Mouse (Mus musculus) adipocyte (in vitro differentiated cells): ENCODE measurements around the gene Mbtd1.

Experiments used
- DNase-seq: peaks from one replicate; pipeline ENCODE4 v3.0.0-alpha.2; 2016; ENCODE audit warnings: low spot score

The Mbtd1 gene

DNA sequence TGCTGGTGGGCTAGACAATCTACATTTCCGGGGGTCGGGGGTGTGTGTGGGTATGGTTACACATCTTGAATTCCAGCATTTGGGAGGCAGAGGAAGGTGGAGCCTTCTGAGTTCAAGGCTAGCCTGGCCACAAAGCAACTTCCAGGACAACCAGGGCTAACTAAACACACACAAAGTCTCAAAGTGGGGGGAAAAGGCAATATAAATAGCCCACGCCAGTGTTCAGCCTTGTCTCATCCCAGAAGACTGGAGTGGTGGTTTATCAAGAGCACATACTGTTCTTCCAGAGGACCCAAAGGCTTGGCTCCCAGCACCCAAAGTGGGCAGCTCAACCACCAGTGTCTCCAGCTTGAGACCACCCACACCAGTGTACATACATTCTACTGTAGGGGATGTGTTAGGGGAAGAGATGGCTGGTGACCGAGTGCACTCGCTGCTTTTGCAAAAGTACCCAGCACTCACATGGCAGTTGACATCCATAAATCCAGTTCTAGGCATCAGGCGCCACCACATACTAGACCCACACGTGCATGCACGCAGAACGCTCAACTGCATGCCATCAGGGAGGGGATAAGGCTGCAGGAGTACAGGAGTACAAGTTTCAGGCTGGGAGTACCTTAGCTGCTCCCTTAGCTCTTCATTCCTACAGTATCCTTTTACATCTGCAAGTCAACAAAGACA is 63.4 kb downstream of the Mbtd1 start:
- DNase-seq, result no peak

DNA sequence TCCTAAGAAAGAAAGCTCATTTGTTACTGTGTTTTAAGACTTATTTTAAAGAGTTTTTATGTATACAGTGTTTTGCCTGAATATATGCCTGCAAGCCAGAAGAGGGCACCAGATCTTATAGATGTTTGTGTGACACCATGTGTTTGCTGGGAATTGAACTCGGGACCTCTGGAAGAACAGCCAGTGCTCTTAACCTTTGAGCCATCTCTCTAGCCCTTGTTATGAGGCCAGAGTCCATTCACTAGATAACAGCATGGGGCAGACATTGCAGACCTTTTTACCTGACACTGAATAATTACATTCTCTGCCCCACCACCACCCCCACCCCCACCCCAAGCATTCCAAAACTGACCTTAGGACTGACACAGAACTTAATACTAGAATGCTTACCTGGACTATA is 64.4 kb downstream of the Mbtd1 start:
- no peak for DNase-seq

DNA sequence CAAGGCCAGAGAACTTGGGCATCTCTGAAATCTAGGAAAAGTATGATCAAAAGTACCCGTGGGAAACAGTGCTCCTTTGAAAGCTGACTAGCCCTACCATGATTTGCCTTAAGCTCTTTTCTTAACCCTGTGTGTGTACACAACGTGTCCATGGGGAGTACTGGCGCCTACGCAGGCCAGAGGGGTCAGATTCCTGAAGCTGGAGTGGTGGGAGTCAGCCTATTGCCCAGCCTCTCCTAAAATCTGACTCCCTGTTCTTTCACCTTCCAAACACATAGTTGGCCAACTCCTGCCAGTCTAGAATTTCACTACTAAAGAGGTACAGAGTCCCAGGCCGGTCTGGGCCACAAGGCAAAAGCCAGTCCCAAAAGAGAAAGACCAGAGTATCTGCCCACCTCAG is 66.7 kb downstream of the Mbtd1 start:
- DNase-seq, result no peak

DNA sequence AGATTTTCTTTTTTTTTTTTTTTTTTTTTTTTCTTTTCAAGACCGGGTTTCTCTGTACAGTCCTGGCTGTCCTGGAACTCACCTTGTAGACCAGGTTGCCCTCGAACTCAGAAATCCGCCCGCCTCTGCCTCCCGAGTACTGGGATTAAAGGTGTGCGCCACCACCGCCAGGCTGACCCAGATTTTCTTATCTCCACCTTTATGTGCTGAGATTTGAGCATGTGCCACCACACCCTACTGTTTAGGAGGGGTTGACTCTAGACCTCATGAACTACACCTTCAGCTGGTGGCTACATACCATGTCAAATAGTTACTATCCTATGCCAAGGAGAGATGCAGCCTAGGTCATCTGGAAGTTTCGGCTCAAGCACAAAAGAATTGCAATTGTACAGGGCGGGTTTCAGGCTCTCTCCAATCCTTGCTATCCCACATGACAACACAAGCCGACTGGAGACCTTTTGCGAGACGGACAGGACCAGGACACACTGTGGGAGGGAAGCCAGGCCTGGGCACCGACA is 69.1 kb downstream of the Mbtd1 start:
- no peak for DNase-seq

DNA sequence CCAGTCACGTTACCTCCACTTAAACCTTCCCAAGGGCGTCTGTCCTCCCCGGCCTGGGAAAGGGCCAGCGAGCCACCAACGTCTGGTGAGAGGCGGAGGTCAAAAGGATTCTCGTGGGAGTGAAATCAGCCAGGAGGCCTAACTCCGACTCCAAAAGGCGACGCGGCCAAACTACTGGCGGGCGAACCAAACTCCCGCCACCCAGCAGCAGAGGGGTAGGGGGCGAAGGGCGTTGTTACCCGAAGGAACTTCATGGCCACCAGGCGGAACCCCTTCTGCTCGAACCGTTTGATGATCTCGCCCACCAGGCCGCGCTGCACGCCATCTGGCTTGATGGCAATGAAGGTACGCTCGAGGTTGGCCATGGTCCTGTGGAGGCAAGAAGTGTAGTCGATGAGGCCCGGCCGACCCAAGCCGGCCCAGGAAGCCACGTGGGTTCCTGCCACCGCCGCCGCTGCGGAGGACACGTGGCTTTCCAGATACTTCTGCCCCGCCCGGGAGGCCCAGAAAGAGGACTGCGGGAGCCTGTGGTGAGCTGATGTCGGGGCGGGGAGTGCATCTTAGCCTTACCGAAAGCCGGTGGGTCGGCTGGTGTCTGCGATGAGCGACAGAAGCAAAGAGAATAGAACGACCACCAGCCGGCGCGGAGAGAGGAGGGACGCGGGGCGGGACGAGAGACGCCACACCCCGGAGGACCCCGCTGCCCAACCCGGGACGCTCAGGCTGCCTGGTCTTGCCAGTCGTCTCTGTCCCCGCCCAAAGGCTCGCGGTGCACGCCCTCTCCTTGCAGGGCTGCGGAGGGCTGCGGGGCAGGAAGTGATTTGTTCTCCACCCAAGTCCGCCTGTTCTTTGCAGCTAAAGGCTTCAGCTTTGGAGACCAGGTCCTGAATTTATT is 69.9 kb downstream of the Mbtd1 start:
- DNase-seq, result peak; percentile 86

DNA sequence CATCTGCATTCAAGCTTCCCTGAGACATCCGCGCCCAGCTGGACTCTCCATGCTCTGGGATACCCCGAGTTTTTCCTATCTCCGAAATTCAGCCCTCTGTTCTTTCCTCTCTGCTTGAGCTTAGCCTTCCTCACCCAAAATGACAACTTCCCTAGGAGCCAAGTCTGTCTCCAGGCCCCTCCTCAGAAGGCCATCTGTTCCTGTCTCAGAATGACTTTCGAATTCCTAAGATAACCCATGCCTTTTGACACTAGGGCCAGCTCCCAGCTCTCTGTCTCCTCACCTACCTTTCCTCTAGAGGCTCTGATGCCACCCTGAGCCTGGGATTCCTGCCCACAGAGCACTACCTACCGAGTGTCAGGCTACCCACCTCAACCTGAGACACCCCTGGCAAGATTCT is 70.5 kb downstream of the Mbtd1 start, which contains the start of gene Nme2:
TSS of gene Nme2 (minus strand) at position 101 of the 400 bp plus-strand sequence.
- DNase-seq, result no peak

DNA sequence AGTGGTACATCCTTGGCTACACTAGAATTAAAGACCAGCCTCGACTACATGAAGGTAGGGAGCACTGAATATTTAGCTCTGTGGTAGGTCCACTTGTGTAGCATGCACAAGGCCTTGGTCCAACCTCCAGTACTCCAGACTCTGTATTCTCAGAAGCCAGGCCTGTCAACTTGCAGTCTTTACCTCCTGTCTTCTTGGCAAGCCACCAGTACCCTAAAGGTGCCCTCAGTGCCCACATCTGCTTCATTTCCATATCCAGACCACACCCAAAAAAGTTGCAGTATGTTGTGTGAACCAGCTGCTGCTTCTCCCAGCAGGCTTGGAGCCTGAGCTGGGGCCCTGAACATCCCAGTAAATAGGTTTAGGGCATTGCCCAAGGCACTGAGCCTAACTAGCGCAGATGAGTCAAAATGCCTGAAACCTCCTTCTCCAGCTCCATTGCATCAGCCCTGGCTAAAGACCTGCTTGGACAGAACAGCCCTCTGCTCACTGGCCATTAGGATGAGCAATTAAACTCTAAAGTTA is 71.4 kb downstream of the Mbtd1 start:
- DNase-seq, result peak; percentile 37

DNA sequence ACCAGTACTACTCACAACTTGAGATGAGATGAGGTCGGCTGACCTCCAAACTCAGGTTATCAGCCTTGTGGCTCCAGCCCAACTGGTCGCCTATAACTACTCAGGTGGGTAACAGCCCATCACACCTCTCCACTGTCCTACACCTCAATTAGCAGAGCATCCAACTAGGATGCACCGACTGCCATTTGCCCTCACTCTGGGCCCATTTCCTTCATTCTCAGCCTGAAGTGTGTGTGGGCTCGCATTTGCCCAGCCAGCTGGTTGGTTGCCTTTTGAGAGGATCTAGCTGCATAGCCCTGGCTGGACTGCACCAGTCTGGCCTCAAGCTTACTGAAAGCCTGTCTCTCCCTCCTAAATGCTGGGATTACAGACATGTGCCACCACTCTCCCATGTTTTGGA is 72.1 kb downstream of the Mbtd1 start:
- no peak for DNase-seq

DNA sequence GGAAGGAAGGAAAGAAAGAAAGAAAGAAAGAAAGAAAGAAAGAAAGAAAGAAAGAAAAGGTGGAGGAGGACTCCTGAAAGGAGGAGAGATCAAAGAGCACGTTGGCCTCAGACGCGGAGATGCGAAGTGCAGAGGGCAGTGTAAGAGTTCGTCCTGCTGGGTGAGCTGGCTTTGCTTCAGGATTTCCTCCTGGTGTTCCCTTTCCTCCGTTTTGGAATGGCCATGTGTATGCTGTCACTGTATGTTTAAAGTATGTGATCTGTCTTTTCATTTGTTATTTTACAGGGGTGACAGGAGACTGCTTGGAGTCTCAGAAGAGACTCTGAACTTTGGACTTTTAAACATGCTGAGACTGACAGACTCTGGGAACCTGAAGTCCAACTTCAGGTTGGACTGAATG is 75.8 kb downstream of the Mbtd1 start:
- DNase-seq, result no peak

DNA sequence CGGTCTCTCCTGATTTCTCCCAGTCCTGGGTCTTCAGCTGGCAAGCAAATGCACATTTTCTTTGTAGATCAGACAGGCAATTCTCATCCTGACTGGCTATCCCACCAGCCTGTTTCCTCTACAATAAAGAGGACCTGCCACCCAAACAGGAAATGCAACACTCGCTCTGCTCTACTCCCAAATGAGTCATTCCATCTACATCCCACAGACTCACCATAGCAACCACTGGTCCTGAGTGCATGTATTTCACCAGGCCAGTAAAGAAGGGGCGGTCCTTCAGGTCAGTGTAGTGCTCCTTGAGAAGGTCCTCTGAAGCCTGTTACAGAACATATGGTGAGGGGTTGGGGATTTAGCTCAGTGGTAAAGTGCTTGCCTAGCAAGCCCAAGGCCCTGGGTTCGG is 77.4 kb downstream of the Mbtd1 start:
- DNase-seq, result no peak

DNA sequence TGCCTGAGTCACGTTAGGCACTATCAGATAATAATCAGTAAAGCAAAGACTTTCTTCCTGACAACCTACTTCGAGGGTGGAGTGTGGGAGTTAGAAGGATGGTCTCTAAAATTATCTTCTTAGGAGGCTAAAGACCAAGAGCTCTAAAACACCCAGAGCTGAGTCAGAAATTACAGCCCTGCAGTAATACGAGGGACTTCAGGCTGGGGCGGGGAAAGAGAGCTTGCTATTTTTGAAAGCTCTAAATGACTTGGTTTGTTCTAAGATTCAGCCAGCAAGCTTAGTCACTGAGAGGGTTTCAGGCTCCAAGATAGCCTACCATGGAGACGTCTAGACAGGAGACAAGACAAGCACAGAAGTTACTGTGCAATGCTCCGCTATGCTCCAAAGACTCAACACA is 79.7 kb downstream of the Mbtd1 start:
- no peak for DNase-seq

DNA sequence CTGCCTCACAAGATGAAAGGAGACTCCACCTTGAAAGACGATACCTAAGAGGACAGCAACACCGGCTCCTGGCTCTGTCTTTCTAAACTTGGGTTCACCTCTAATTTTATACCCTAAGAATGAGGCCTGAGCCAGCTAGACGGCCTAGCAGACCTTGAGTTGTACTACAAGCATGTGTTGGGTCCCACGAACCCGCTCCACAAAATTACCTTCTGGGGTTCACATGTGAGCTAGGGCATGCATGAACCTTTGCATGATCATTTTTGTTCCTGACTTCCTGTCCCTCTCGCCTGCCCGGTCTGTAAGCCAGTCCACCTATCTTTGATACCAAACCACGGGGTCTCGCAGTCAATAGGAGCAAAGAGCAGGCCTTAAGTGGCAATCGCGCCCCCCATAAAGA is 81.7 kb downstream of the Mbtd1 start:
- DNase-seq, result no peak

DNA sequence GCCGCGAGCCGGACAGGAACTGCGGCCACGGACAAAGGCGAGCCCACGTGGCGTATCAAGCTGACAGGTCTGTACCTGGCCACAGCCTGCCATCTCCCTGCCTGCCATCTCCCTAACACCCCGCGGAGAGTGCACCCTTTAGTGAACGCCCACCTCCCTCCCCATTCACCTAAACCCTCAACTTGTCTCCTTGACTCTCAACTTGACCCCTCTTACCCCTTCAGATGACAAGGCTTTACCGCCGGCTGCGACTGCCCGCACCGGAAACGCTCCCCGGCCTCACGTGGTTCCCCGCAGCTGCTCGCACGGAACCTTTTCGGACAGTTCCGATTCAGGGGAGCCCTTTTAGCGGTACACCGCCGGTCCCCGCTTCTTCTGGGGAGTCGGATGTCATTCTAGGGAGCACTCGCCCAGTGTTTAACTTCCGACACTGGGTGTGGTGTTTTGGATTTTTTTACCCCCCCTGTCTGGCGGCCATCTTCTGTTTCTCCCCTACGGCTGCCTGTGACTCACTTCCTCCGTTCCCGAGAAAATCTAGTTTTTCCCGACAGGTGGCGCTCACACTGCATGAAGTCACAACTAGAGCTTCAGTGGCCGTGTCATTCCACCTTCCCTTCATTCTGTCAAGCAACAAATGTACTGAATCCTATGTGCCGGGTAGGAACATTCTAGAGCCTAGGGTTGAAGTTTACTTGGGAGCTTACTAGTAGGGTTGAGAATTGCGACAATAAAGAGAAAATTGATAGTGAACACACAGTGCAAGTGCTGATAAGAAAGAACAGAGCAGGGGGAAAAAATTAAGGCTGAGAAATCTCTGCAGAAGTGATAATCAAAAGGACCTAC is 82.6 kb downstream of the Mbtd1 start, which contains the start of the genes Gm20390 and Nme1:
TSS of gene Gm20390 (minus strand) at position 289 of the 843 bp plus-strand sequence.
TSS of gene Nme1 (minus strand) at position 517 of the 843 bp plus-strand sequence.
- DNase-seq, result peak; percentile 98

DNA sequence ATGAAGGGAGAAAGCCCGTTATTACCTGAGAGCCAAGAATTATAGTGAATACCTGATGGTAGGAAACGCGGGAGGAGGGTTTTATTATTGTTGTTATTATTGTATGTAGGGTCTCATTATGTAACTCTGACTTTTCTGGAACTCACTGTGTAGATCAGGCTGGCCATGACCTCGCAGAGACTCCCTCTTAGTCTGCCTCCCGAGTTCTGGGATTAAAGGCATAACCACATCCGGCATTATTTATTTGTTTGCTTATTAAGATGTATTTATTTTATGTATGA is 83.1 kb downstream of the Mbtd1 start:
- DNase-seq, result no peak

DNA sequence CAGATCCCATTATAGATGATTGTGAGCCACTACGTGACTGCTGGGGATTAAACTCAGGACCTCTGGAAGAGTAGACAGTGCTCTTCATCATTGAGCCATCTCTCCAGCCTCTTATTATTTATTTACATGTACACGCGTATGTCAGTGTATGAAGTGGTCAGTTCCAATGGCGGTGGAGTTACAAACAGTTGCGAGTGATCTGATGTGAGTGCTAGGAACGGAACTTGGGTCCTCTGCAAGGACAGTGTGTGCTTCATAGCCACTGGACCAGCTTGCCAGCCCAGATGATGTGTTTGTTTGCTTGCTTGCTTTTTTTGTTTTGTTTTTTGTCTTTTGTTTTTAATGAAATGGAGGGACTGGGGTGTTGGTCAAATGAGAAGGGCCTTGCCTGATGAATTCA is 83.5 kb downstream of the Mbtd1 start:
- DNase-seq, result no peak

DNA sequence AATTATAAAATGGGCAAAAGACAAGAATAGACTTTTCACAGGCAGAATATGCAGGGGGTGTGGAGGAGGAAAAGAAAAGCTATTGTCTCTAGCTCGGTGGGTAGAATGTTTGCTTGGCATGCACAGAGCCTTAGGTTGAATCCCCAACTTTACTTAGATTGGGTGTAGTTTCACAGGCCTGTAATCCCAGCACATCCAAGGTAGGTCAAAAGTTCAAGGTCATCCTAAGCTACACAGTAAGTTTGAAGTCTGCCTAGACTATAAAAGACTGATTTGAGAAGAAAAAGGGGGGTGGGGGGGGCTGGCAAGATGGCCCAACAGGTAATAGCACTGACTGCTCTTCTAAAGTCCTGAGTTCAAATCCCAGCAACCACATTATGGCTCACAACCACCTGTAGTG is 84.1 kb downstream of the Mbtd1 start:
- no peak for DNase-seq

DNA sequence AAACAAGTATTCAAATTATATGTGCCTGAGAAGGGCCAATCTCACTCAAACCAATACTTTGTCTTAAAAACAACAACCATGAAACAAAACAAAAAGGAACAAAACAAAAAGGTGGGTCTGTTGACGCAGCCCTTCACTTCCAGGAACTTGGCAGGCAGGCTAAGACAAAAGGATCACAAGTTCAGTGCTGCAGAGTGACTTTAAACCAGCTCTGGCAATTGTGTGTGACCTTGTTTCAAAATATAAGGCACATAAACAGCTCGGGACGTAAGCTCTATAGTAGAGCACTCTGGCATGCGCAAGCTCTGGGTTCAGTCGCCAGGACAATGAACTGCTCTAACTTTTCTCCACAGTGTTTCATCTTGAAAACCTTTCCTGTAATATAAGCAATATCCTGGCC is 87.3 kb downstream of the Mbtd1 start:
- no peak for DNase-seq

DNA sequence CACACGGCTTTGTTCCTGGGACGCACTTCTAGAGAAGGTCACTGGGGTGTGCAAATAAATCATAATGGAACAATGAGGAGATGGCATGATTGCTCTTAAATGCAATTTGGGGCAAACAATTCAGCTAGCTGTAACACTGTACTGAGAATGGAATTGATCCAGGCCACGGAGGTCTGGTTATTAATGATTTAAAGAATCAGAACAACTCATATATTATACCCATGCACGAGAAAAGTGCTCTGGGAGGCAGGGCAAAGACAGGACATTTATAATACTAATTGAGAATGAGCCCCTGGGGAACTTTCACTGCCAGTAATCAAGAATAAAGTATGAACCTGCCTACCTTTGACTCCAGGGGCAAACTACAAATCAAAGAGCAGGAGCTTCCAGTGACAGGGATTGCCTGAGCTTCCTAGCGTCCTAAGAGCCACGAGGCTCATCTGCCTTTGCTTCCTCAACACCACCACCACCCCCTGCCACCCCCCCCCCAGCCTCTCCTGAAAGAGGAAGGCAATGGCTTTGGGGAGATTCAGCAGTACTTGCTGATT is 93.9 kb downstream of the Mbtd1 start:
- no peak for DNase-seq

DNA sequence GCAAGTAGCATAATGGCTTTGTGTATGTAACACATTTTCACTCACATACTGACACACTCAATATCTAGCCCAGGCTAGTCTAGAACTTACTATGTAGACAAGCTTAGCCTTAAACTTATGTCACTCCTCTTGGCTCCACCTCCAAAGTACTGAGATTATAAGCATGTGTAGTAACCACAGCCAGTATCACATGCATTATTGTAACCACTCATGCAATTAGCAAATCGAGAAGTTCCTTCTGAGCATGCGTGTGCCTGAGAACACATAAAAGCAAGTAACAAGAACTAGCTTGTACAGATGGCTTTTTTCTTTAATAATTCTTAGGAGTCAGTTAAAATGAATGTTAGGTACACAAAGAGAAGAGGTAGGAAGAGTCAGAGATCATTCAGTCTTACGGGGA is 99.0 kb downstream of the Mbtd1 start:
- DNase-seq, result no peak

DNA sequence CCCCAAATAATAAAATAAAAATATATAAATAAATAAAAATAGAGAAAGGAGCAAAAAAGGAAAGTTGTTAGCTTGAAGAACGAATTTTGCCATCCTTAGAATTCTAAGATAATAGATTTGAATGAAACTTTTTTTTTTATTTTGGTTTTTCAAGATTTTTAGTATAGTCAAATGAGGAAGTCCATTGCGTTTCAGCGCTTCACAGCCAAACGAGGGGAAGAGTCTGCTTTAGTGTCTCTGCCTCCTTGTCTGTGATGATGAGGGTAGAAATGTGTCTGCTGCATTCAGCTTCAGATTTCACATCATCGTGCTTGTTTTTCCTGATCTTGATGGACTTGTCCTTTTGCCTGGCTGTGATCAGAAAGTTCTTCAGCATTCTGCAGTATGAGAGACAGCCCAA is 99.6 kb downstream of the Mbtd1 start:
- no peak for DNase-seq

DNA sequence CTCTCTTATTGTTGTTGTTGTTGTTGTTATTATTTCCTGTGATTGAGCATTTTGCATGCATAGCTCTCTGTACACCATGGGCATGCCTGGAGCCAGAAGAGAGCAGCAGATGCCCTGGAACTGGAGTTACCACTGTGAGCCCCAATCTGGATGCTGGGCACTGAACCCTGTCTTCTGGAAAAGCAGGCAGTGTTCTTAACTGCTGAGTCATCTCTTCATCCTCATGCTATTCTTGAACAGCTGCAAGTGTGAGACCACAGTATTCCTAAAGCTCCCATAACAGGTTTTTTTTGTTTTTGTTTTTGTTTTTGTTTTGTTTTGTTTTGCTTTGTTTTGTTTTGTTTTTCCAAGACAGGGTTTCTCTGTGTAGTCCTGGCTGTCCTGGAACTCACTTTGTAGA is 100.6 kb downstream of the Mbtd1 start:
- no peak for DNase-seq

DNA sequence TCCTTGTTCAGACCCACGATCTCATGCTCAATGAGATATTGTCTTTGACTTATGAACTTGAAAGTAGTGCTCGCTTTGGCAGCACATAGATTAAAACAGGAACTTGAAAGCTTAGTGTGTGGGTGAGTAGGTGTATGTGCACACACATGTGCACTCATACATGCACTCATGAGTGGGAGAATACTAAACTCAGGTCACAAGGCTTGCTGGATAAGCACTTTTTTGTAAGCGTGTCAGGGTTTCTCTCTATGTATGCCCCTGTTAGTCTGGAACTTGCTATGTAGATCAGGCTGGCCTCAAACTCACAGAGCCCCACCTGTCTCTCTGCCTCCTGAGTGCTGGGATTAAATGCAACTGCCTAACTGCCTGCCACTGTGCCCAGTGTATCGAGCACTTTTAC is 101.4 kb downstream of the Mbtd1 start:
- no peak for DNase-seq
